Mouse (Mus musculus) heart, postnatal 0 days (tissue): Measurements from ENCODE around the gene Dnaja4.

ENCODE experiments used
- CTCF ChIP-seq: IDR thresholded peaks from 2 replicates; pipeline ENCODE4 v1.5.1; 2016; ENCODE audit warnings: antibody characterized with exemption, control low read depth, low read depth
- EP300 ChIP-seq: IDR thresholded peaks from 2 replicates; pipeline ENCODE4 v1.6.1; 2016; ENCODE audit warnings: antibody characterized with exemption, low read depth

DNA sequence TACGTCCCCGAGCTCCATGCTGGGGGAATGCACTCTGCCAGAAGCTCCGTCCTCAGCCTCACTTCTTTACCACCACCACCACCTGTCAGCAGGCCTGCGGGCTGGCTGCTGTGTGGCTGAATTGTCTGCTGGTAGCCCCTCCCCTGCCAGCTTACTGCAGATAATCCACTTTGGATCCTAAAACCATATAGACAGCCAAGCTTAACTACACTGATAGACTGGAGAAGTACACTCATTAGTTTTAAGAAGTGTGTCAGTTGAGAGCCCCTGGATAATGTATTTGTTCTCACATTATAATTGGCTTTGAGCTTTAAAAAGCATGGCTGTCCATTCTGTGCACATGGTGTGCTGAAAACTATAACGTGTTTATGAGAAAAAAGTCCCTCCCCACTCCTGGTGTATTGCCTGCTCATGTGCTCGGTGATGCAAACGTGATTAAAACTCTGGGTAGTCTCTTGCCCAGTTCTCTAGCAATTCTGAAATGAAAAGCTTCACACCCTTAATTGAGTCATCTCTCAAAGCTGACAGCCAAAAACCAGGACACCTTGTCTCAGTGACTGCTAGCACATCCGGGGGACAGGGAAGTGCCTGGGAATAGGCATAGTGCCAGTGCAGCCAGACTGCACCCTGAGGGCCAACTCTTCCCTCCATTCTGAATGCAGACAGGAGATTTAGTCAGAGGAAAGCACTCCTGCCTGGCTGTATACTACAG is 8.8 kb downstream of the Dnaja4 start:
- no peak for TF ChIP-seq CTCF
- no peak for TF ChIP-seq EP300
